Mouse (Mus musculus) urinary bladder, postnatal 25 days (tissue): ENCODE measurements around the gene Ppp1r12b.

ENCODE experiments used
- DNase-seq: peaks from one replicate; pipeline ENCODE4 v3.0.0; 2022; ENCODE audit warnings: low spot score

Ppp1r12b gene

DNA sequence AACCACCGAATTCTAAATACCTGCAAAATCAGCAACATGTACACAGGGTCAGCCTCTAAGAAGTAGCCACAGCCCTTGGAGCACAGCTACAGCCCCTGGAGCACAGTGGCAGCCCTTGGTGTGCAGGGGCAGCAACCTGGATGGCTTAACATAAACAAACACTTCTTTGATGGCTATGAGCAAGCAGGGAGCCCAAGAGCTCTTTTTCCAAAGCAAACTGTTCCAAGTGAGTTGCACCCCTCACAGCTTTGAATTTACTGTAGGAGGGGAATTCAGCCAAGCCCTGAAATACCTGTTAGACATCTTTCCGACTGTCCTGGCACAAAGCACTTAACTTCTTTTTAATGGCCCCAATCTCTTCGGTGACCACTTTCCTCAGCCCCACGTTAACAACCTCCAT lies 14.9 kb downstream of the Ppp1r12b start:
- DNase-seq, result no peak

DNA sequence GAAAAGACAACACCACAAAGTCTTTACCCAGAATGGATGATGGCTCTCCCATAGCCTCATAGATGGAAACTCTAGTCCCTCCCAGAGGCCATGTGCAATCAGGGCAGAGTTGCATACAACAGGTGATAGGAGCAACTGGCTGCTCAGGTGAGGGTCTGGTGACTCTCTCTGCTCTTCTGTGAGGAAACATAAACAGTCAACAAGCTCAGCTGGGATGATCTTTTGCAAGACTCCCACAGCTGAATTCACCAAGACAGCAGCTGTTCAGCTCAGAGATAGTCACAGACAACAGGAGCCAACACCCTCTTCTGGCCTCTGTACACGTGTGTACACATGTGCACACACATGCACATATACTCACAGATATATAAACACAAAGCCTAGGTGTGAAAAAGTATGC lies 17.5 kb downstream of the Ppp1r12b start:
- no peak for DNase-seq

DNA sequence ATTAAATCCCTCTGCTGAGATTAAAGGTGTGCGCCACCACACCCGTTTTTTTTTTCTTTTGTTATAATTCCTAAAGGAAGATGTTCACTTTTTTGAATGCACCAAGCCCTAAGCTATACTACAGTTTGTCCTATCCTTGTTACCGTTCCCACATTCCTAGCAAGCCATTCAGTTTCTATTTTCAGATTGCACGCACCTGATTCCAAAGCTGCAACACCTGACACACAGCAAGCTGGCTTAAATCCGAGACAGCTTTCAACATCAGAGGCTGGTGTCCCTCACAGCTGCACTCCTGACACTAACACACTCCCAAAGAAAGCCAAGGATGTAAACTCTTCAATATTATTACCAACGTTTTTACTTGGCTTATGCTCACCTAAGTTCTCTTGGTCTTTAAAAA lies 19.4 kb downstream of the Ppp1r12b start:
- no peak for DNase-seq

DNA sequence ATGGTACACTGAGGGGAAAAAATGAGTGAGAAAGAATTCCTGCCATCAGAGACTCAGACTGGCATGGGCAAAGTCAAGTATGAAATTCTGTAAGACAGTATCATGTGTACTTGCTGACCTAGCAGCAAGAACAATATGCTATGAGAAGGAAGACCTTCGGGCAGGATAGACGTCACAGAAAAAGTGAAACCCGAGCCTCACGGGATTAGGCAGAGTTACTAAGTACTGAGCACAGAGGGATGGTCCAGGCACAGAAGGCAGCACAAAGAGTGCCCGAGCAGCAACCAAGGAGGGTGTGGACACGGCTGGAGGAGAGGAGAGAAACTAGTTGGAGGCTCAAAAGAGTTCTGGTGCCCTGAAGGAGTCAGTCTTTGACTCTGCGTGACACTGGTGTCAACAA lies 23.3 kb downstream of the Ppp1r12b start:
- DNase-seq, result no peak

DNA sequence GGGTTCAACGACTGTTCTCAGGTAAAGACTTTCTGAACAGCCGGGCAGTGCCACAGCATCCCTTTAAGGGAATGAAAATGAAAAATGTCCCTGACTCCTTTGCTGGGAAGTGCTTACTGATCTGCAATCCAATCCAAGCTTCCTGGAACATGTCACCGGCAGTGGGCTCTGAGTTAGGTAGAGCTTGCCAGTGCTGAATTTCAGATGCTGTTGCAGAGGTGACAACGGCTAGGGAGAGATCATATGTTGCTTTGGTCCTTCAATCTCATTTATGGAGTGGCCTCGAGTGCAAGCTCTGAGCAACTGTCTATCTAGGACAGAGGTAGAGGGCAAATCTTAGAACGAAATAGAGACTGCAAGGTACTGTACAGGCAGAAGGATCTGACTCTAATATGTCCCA lies 36.7 kb downstream of the Ppp1r12b start:
- DNase-seq, result no peak

DNA sequence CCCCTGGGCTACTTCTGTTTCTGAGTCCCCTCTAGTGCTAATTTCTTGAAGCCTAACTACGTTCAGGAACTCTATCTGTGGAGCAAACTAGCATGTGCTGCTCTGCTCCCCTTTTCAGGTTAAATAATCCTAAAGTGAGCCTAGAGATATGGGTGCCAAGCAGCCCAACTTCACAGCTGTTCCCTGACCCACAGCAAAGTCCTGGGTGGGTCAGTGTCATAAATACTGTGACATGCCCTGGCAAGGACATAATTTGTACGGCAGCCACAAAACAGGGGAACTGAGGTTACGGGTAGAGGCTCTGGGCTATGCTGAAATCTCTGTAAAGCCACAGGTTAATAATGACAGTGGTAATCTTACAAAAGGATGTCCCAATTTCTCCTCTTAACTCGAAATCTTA lies 40.3 kb downstream of the Ppp1r12b start:
- no peak for DNase-seq

DNA sequence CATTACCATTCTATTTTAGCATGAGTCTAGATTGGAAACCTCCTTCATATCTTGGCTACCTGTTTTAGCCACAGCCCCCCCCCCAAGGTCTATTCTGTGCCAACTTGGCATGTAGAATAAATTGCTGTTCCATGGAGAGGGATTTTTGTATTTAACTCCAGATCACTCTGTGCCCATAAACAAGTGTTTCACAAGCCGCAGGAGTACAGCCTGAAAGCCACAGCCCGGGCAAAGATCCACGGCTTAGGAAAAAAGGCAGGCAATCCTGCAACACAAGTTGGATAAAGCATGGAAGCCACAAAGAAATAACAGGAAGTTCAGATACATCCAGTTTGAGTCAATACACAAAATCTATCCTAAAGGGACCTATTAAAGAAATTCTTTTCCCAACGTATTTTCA lies 42.2 kb downstream of the Ppp1r12b start:
- DNase-seq, result no peak

DNA sequence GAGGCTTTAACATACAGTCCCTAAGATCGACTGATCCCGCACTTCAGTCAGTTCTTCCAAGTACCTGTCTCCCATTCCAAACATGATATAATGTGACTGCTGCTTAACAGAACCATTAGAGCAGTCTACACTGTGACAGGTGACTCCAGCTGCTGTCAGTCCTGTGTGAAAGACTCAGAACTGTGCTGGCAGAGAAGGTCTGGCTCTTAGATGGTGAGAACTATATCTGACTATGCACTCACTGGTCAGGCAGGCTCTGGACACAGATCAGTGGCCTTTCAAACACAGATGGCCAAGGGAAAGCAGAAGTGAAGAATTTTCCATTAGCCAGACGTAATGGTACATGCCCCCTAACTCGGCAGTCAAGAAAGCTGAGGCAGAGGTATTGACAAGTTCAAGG lies 43.9 kb downstream of the Ppp1r12b start:
- DNase-seq, result no peak

DNA sequence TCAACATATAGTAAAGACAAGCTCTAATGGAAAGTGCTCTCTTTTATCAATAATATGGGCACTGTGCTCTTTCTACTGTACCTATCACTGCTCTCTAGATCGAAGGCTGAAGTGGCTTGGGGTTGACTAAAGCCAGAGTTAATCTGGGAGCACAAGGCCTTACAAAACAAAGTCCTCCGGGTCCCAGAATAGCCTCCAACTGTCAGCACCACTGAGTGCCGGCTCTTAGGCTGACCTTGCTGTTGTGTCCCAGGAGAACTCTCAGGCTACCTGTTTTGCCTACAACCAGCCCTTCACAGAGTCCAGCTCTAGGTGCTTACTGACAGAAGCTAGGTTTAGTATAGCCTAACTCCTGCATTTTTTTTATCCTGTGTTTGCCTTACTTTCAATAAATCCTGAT lies 45.7 kb downstream of the Ppp1r12b start:
- DNase-seq, result no peak

DNA sequence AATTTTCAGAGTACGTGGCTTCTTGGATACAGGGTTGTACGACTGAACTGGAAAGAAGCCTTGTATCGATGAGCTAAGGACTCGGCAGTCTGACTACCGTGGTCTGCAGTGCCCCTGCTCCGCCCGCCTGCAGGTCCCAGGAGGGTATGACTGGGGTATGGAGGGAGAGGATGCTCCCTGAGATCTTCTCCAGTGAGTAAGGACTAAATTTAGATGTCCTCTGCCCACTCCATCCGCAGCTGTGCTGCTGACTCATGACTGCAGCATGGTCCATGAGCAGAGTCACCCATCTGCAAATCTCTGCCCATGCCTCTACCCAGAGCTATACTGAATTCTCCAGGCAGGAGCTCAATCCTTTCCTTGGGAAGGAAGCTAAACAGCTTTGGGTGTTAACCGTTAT lies 46.3 kb downstream of the Ppp1r12b start:
- no peak for DNase-seq

DNA sequence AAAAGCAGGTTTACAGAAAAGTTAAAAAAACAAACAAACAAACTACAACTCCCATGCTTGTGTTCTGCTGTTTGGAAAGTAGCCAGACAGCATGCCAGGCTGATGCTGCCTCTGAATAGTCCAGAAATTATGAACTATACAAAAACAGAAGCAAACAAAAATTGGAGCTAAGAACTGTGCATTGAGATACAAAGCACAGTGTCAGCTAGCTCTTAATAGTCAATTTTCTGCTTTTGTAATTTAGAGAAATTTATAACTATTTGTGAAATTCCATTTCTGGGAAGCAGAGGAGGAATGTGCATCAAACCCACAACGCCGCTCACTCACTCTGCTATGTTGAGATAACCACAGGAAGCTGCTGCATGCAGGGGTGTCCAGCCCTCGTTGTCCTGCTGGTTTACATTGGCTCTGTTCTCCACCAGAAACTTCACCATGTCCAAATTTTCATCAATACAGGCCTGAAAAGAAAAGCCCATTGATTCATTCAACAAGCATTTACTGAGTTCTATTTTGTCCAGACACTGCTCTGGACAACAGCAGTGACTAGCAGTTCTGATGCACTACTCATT lies 53.6 kb downstream of the Ppp1r12b start:
- DNase-seq, result no peak

DNA sequence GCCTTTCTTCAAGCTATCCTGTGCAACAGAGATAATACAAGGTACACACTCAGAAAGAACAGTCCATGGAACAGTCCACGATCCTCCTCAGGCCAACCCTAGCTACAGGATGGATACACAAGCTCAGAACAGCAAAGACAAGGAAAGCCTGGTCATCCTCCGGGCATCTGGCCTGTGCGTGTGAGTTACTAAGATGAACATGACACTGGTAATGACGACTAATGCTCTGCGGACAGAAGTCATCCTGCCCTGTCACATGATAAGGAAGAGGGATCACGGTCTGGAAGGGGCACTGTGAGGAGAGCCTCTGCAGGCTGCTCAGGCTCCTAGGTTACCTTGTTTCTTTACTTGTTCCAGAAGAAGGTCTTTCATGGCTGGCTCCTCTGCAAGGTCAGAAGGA lies 59.7 kb downstream of the Ppp1r12b start:
- DNase-seq, result no peak

DNA sequence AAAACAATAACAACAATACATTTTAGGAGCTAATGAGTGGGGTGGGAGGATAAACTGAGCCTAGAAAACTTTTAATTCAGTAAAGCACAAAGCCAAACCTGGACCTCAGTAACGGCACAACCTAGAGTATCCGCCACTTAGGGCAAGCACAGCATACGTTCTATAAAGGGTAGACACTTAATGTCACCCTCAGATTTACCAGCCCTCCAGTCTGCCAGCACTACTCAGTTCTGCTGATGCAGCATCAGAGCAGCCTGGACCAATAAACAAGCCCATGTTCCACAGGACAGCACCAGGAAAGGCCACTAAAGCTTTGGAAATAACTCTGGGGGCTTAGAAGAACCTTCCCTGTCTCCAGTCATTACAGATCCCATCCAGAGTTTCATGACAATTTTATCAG lies 60.9 kb downstream of the Ppp1r12b start:
- DNase-seq, result no peak

DNA sequence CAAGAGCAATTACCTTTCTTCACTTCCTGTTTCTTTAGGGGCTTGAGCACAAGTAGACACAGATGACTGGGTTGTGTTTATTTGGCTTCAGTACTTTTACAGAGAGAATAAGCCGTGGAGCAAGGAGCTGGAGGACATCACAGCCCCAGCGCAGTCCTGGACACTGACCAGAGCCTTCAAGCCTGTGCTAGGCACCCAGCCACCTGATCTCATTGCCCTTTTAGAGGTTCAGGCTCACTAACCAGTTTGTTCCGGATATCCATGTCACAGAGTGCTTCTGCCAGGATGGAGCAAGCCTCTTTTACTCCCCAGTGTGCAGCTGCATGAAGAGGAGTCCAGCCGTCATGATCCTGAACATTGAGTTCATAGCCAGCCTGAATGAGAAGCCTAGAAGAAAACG lies 63.8 kb downstream of the Ppp1r12b start:
- DNase-seq, result no peak

DNA sequence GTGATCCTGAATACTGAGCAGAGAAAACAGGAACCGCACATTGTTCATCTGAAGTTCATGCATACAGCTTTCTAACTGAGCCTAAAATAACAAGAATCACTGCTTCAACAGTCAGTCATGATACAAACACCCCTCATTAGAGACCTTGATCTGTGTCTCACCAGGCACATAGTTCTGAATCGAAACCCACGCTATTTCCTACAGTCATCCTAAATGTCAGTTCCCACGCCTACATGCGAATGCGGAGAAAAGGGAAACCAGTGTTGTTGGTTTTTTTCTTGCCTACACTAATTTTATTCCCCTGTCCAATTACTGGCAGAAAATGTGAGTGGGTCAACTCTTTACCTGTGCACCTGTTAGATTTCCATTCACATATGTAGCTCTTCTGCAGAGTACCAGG lies 66.1 kb downstream of the Ppp1r12b start:
- no peak for DNase-seq

DNA sequence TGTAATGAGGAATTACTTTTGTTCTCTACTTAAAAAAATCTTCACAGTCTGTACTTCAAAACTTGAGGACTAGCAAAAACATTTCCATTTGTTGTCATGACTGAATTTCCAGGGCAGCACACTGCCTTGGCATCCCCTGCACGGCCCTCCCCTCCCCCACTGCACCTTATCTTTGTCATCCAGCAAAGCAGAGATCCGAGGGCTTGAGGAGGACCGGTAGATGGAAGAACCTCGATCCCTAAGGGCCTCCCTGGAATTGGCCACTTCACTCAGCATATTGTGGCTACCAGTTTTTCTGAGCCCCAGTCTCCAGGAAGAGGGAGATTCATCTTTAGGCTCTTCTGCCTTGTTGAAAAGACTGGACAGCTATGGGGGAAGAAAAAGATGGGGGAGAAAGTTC lies 79.9 kb downstream of the Ppp1r12b start:
- no peak for DNase-seq

DNA sequence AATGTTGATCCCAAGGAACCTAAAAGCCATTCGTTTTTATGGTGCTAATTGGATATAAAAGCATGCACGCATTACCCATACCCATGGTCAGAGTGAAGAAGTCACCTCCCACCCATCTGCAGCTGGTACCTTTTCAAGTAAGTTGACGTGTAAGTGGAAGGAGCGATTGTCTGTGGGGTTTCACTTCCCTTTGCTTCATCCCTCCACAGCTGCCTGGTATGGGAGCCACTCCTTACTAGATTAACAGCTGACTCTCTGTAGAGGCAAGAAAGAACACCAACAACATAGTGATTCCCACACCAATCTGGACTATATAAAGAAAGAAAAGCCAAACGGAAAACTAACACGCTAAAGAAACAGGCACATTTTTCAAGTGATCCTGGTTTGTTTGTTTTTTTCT lies 83.1 kb downstream of the Ppp1r12b start:
- DNase-seq, result no peak

DNA sequence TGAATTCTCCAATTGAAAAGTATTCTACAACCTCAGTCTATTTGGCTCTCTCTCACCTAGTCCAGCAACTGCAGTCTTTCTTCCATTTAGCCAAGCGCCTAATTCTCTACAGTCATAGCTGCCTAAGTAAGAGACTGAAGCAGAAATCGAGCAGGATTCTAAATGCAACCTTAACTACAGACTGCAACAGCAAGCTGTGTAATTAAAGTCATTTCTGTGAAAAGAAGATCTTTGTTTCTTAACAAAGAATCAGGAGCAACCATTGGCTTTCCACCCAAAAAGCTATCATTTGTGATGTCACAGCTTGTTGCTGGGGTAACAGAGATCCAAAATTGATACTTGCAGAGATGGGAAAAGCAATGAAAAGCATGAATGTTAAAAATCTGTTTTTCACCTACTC lies 89.3 kb downstream of the Ppp1r12b start:
- no peak for DNase-seq

DNA sequence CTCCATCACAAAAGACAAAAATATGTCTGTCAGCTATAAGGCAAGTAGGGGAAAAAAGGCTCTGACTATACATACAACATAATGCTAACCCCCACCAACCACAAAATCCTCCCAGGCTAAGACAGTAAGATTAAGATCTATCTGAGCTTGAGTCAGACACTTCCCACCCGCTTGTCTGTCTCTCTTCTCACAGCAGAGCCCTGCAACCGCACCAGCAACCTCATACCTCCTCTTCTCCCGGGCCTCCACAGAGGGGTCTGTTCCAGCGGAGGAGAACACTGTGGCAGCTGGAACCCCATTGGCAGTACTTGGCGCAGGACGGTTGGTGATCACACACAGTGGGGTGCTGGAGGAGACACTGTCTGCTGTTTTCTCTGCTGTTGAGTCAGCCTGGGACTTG lies 90.2 kb downstream of the Ppp1r12b start:
- no peak for DNase-seq

DNA sequence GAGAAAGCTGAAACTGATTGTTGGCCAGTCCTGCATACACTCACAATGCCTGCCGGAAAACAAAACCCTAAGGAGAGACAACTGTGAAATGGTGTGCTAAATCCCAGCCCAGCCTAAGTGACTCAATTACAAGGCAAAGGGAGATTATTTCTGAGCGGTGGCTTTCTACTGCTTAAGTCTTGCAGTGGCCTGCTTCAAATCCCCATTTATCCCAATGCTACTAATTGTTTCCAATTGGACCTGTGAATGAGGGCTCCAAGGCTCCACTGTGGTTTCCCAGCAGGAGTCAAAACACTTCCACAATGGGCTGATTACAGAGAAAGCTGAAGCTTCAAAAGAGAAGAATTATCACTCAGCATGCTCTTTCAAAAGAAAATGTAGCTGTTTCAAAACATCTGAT lies 95.2 kb downstream of the Ppp1r12b start:
- DNase-seq, result no peak

DNA sequence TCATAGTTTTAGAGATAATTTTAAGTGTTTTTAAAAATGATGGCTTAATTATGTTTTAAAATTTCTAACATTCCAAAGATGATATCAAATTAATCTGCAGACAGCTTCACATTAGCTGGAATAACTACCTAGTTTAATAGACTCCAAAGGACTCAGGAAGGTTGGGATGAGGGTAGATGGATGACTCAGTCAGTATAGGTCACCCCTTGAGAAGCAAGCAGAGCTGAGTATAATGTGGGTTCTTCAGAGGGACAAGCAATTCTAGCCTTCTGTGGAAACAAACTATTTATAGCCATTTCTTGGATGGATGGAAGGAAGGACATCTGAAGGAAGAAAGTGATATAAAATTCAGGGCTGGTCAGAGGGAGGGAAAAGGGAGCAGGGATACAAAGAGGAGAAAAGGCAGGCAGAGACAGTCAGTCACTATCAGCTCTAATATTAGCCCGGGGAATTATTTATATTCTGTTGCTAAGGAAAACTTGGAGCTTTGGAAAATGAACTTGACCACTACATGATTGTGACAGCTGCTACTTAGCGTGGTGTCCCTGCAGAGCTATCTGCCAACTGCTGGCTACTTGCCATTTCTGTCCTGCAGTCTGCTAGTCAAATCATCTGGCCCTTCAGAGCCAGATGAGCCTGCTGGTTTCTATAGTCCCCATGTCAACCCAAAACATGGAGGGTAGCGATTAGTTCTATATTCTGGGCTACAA lies 97.2 kb downstream of the Ppp1r12b start:
- DNase-seq, result no peak

DNA sequence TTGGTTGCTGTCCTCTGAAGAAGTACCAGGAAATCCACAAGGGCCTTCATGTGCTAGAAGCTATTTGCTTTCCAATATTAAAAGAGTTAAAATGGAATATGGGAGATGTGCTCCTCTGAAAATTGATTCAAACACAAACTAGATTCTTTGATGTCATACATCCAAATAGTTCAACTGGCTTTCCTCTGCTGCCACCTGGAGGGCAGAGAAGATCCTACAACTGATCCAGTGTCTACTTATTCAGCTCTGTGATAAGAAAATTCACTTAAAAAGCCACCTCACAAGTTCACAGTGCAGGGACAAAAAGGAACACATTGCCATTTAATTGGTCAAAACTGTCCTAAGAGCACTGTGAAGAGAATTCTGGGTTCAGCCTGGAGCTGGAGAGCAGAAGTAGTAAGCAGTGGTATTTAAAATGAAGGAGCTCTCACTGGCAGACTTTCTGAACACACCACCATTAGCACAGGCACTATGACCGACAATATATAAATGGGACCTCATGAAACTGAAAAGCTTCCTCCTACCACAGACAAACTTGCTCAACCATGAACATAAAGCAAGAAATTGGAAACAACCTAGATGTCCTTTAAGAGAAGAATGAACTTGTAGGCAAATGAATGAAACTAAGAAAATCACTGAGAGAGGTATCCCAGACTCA lies 101.3 kb downstream of the Ppp1r12b start:
- DNase-seq, result peak; percentile 64

DNA sequence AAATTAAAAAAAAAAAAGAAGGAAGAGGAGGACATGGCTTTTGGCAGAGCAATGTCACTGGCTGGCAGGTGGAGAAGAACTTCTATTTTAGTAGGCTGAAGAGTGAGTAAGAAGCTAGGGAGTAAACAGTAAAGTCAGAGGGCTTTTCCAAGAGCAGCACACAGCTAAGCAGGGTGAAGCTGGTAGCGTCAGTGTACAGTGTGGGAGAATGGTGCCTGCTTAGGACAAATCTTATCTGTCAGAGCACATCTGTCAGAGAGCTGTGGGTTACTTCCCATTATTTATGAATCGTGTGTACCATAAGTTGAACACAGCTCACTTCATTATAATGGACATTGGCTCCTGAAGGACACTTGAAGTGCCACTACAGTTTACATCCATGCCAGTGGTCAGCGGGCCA lies 102.9 kb downstream of the Ppp1r12b start:
- DNase-seq, result no peak

DNA sequence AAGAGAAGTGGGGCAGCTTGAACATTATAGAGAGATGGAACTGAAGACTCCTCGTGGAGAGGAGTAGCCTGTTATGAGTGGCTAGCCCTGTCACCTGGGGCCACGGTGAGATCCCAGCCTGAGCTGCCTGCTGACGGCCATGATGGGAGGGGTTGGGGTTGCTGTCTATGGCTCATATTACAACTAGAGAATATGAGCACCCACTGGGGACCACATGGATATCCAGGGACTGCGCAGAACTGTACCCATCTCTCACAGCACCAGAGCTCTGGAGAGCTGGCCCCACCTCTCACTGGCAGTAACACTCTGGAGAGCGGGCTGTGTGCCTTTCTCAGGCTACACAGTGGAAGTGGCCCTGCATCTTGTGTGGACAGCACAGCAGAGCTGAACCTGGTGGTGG lies 104.5 kb downstream of the Ppp1r12b start:
- DNase-seq, result no peak
